Mouse (Mus musculus) CH12.LX (cell line): ENCODE data around the gene Tgfbr3. TPM values are rescaled to one million over a fixed set of nuclear protein-coding genes. Genes with fewer than 3 reads are reported as not detected.

ENCODE experiments used
- DNase-seq: peaks from one replicate; pipeline ENCODE4 v3.0.0-alpha.2; 2013; ENCODE audit errors: extremely low read depth
- H3K27ac ChIP-seq: 2 replicates; pipeline ENCODE4 v1.5.1; 2012; ENCODE audit warnings: low read depth, mild to moderate bottlenecking, control low read depth, moderate library complexity; ENCODE audit not compliant: insufficient read depth
- H3K27me3 ChIP-seq: replicated peaks from 2 replicates; pipeline ENCODE3; 2012; ENCODE audit warnings: inconsistent platforms
- H3K36me3 ChIP-seq, 2 experiments: replicated peaks in 1 of 2; 2 replicates each; pipeline versions ENCODE3 to v1.6.1; 2012; ENCODE audit warnings: inconsistent platforms in 1 of 2, low read length in 1 of 2, mild to moderate bottlenecking in 1 of 2, mixed read lengths in 1 of 2, moderate library complexity in 1 of 2; ENCODE audit not compliant: control insufficient read depth in 1 of 2, insufficient read depth in 1 of 2
- H3K4me1 ChIP-seq, 2 experiments: 2 replicates each; pipeline ENCODE4 v1.6.1; 2012; ENCODE audit warnings: inconsistent platforms in 1 of 2, moderate library complexity in 1 of 2; ENCODE audit not compliant: insufficient read depth in 2 of 2, control insufficient read depth in 1 of 2
- H3K4me2 ChIP-seq: 2 replicates; pipeline ENCODE4 v1.6.1; 2012; ENCODE audit warnings: low read depth, mild to moderate bottlenecking, control low read depth; ENCODE audit not compliant: poor library complexity, insufficient read depth, severe bottlenecking
- H3K4me3 ChIP-seq, 3 experiments: fragments of 150-350 bp in 1 of 3; sonication (generic) in 1 of 3; replicated peaks in 1 of 3; 2 replicates each; pipeline versions ENCODE3 to v1.5.1; 2011 to 2012; ENCODE audit warnings: low read depth in 2 of 3, low read length in 2 of 3, mild to moderate bottlenecking in 2 of 3, moderate library complexity in 2 of 3, control low read depth in 1 of 3, improper control_type of control experiment in 1 of 3, inconsistent platforms in 1 of 3, mixed read lengths in 1 of 3; ENCODE audit not compliant: poor library complexity in 1 of 3
- H3K79me2 ChIP-seq: replicated peaks from 2 replicates; pipeline ENCODE4 v1.6.1; 2012; ENCODE audit warnings: mild to moderate bottlenecking, moderate library complexity; ENCODE audit not compliant: control insufficient read depth, poor library complexity, insufficient read depth, severe bottlenecking; ENCODE audit errors: extremely low read depth
- H3K9ac ChIP-seq: 2 replicates; pipeline ENCODE4 v1.6.1; 2012; ENCODE audit warnings: low read depth, mild to moderate bottlenecking, control low read depth, moderate library complexity; ENCODE audit not compliant: insufficient read depth
- H3K9me3 ChIP-seq: replicated peaks from 2 replicates; pipeline ENCODE3; 2012; ENCODE audit warnings: low read length, inconsistent platforms, mixed read lengths
- CHD1 ChIP-seq: IDR thresholded peaks from 2 replicates; pipeline ENCODE4 v1.6.1; 2012; ENCODE audit warnings: low read depth, low read length, improper control_type of control experiment, inconsistent platforms
- CHD2 ChIP-seq: IDR thresholded peaks from 2 replicates; pipeline ENCODE4 v1.6.1; 2011; ENCODE audit warnings: low read length, improper control_type of control experiment
- CTCF ChIP-seq, 2 experiments: IDR thresholded peaks in 1 of 2; conservative IDR thresholded peaks in 1 of 2; 2 replicates each; pipeline ENCODE4 v1.5.1; 2011 to 2012; ENCODE audit warnings: low read depth in 2 of 2, low read length in 2 of 2, improper control_type of control experiment in 1 of 2, inconsistent platforms in 1 of 2, mild to moderate bottlenecking in 1 of 2, moderate library complexity in 1 of 2
- EP300 ChIP-seq: IDR thresholded peaks from 2 replicates; pipeline ENCODE4 v1.6.1; 2011; ENCODE audit warnings: low read length, improper control_type of control experiment
- ETS1 ChIP-seq: conservative IDR thresholded peaks from 2 replicates; pipeline ENCODE4 v1.6.1; 2012; ENCODE audit warnings: low read depth, mild to moderate bottlenecking, inconsistent platforms, low read length, improper control_type of control experiment, moderate library complexity
- KAT2A ChIP-seq: IDR thresholded peaks from 2 replicates; pipeline ENCODE4 v1.6.1; 2012; ENCODE audit warnings: low read length, improper control_type of control experiment, inconsistent platforms; ENCODE audit not compliant: insufficient replicate concordance
- MAFK ChIP-seq: IDR thresholded peaks from 2 replicates; pipeline ENCODE4 v1.6.1; 2011; ENCODE audit warnings: low read length, improper control_type of control experiment; ENCODE audit not compliant: insufficient replicate concordance
- MAZ ChIP-seq: IDR thresholded peaks from 2 replicates; pipeline ENCODE4 v1.6.1; 2012; ENCODE audit warnings: low read depth, mild to moderate bottlenecking, inconsistent platforms, low read length, improper control_type of control experiment, moderate library complexity
- MEF2A ChIP-seq: IDR thresholded peaks from 2 replicates; pipeline ENCODE4 v1.6.1; 2014; ENCODE audit warnings: low read depth, mild to moderate bottlenecking, inconsistent platforms, low read length, improper control_type of control experiment, borderline replicate concordance
- MXI1 ChIP-seq: IDR thresholded peaks from 2 replicates; pipeline ENCODE4 v1.6.1; 2011; ENCODE audit warnings: mild to moderate bottlenecking, low read depth, low read length, improper control_type of control experiment
- MYC ChIP-seq: IDR thresholded peaks from 2 replicates; pipeline ENCODE4 v1.6.1; 2011; ENCODE audit warnings: low read depth, mild to moderate bottlenecking, improper control_type of control experiment, low read length
- NRF1 ChIP-seq: IDR thresholded peaks from 2 replicates; pipeline ENCODE4 v1.6.1; 2014; ENCODE audit warnings: low read depth, mild to moderate bottlenecking, inconsistent platforms, low read length, improper control_type of control experiment, moderate library complexity
- PAX5 ChIP-seq: IDR thresholded peaks from 2 replicates; pipeline ENCODE4 v1.6.1; 2012; ENCODE audit warnings: low read length, inconsistent platforms, mixed read lengths
- POLR2A ChIP-seq: IDR thresholded peaks from 2 replicates; pipeline ENCODE4 v1.6.1; 2011; ENCODE audit warnings: low read depth, mild to moderate bottlenecking, improper control_type of control experiment, low read length
- POLR2AphosphoS2 ChIP-seq: IDR thresholded peaks from 2 replicates; pipeline ENCODE4 v1.6.1; 2011; ENCODE audit warnings: low read depth, low read length, improper control_type of control experiment
- RAD21 ChIP-seq: IDR thresholded peaks from 2 replicates; pipeline ENCODE4 v1.6.1; 2011; ENCODE audit warnings: low read depth, mild to moderate bottlenecking, low read length, improper control_type of control experiment, moderate library complexity
- RCOR1 ChIP-seq: conservative IDR thresholded peaks from 2 replicates; pipeline ENCODE4 v1.6.1; 2012; ENCODE audit warnings: low read depth, mild to moderate bottlenecking, inconsistent platforms, low read length, improper control_type of control experiment
- SIN3A ChIP-seq: IDR thresholded peaks from 2 replicates; pipeline ENCODE4 v1.6.1; 2012; ENCODE audit warnings: low read length, improper control_type of control experiment, inconsistent platforms
- TBP ChIP-seq: conservative IDR thresholded peaks from 2 replicates; pipeline ENCODE4 v1.6.1; 2011; ENCODE audit warnings: low read depth, low read length, improper control_type of control experiment
- UBTF ChIP-seq: IDR thresholded peaks from 2 replicates; pipeline ENCODE4 v1.6.1; 2012; ENCODE audit warnings: low read depth, mild to moderate bottlenecking, inconsistent platforms, low read length, improper control_type of control experiment, moderate library complexity
- USF2 ChIP-seq: conservative IDR thresholded peaks from 2 replicates; pipeline ENCODE4 v1.6.1; 2011; ENCODE audit warnings: low read depth, low read length, improper control_type of control experiment
- ZMIZ1 ChIP-seq: IDR thresholded peaks from 2 replicates; pipeline ENCODE4 v1.6.1; 2012; ENCODE audit warnings: low read depth, mild to moderate bottlenecking, inconsistent platforms, low read length, improper control_type of control experiment
- ZNF384 ChIP-seq: IDR thresholded peaks from 2 replicates; pipeline ENCODE4 v1.6.1; 2012; ENCODE audit warnings: low read depth, low read length, improper control_type of control experiment, inconsistent platforms
- dilution Hi-C: fragments of 300-500 bp; cut with MboI; formaldehyde crosslinking; loops from 2 replicates; pipeline ENCODE4 v1.14.3; 2020; ENCODE audit warnings: low sequenced_read_pairs; ENCODE audit not compliant: extremely low pct_unique_long_range_greater_than_20kb, extremely low pct_ligation_motif_present
- in situ Hi-C: fragments of 300-500 bp; cut with MboI; formaldehyde crosslinking; loops from 3 replicates; pipeline ENCODE4 v1.14.3; 2019; ENCODE audit warnings: low sequenced_read_pairs, low pct_ligation_motif_present, low pct_unique_long_range_greater_than_20kb, mixed read lengths
- polyA plus RNA-seq: library from polyadenylated mRNA; unstranded; fragments of >175 nt; gene quantifications from 2 replicates; pipeline ENCODE4 v1.2.1, GENCODE M21; 2012; ENCODE audit warnings: low read depth; ENCODE audit not compliant: insufficient read length
- total RNA-seq, 2 experiments: library from RNA; depleted of rRNA; stranded (reverse); fragments of 300-350 nt in 1 of 2; fragments of >200 nt in 1 of 2; gene quantifications; 2 replicates each; pipeline ENCODE4 v1.2.3; 2012 to 2014

Tgfbr3 gene
- total and polyA plus RNA-seq, 3 experiments = 0.13 to 0.46 (median 0.30) TPM

DNA sequence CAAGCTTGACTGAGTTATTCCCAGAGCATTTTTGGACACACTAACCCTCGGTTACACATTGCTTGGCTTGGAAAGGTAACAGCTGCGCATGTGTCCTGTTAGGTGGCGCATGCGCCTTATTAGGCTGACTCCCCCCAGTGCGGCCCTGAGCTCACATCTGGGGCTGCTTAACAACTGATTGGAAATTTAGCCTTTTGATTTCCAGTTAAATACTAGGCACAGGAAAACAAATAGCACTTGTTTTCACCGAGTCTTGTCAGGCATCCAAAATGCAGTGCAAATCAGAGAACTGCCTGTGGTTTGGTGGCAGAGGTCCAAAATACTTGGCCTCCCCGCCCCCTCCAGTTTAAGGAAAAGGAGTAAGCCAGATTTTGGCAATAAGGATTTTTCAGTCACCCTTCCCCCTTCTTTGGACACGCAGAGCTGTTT lies 121.5 kb downstream of the Tgfbr3 start:
- no peaks in the 10 kb centered on the region for H3K79me2 ChIP-seq
- H3K27ac ChIP-seq = no peak overlapping the region
- TF ChIP-seq TBP (no peak), ZMIZ1 (no peak), CTCF (conservative IDR thresholded peaks at IDR 0.05 in 1 of 2, IDR thresholded peaks at IDR 0.05 in 1 of 2; ENCODE audit: low read depth in 2 of 2, low read length in 2 of 2) (no peak), USF2 (no peak), SIN3A (no peak), EP300 (no peak), UBTF (no peak), ETS1 (no peak)
- no peak overlapping the region for H3K4me2 ChIP-seq
- in situ Hi-C loops = no loop called here
- DNase-seq = no peak
- no peaks in the 10 kb centered on the region for H3K36me3 ChIP-seq
- H3K27me3 ChIP-seq = no peaks in the 10 kb centered on the region
- no peak overlapping the region for H3K4me3 ChIP-seq
- dilution Hi-C loops = no loop called here
- H3K9ac ChIP-seq = no peak overlapping the region
- H3K9me3 ChIP-seq = no peaks in the 10 kb centered on the region
- H3K4me1 ChIP-seq = no peaks in the 10 kb centered on the region

DNA sequence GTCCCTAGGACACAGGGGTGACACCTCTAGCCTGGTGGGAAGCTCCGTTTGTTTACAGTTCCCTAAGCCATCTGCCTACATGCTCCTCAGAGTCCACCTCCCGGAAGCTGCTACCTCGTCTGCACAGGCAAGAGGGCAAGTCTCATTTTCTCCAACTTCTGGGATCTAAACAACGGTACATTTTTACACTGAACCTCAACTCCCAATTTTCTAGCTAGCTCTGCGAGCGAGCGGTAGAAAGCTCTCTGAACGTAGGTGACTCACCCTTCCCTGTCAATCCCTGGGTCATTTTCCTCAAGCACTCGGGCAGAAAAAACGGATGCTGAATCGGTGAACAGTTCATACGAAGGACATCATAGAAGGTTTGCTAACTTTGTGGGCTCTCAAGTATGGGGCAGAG lies 122.1 kb downstream of the Tgfbr3 start:
- no peak overlapping the region for H3K9ac ChIP-seq
- dilution Hi-C loops = no loop called here
- TF ChIP-seq RCOR1 = no peak
- no peak for TF ChIP-seq MAZ
- no peak for TF ChIP-seq POLR2A
- TF ChIP-seq KAT2A = no peak
- TF ChIP-seq CHD2 = no peak
- no peak for TF ChIP-seq MAFK
- no peak for TF ChIP-seq TBP
- no peak for TF ChIP-seq CTCF (conservative IDR thresholded peaks at IDR 0.05 in 1 of 2, IDR thresholded peaks at IDR 0.05 in 1 of 2; ENCODE audit: low read depth in 2 of 2, low read length in 2 of 2)
- no peak for TF ChIP-seq MXI1
- TF ChIP-seq MYC = no peak
- TF ChIP-seq POLR2AphosphoS2 = no peak
- TF ChIP-seq PAX5 = no peak
- no peak for TF ChIP-seq RAD21
- no peak for TF ChIP-seq MEF2A
- TF ChIP-seq ZNF384 = no peak
- TF ChIP-seq CHD1 = no peak
- no peak for TF ChIP-seq NRF1
- no peaks in the 10 kb centered on the region for H3K36me3 ChIP-seq
- H3K4me1 ChIP-seq = no peaks in the 10 kb centered on the region
- H3K4me3 ChIP-seq = no peak overlapping the region
- no peaks in the 10 kb centered on the region for H3K9me3 ChIP-seq
- no peaks in the 10 kb centered on the region for H3K27me3 ChIP-seq
- in situ Hi-C loops = no loop called here
- H3K27ac ChIP-seq = no peak overlapping the region
- no peak overlapping the region for H3K4me2 ChIP-seq
- H3K79me2 ChIP-seq = no peaks in the 10 kb centered on the region
- DNase-seq = no peak
